Mouse (Mus musculus): ENCODE results near the gene Opn3. TPM values are rescaled to one million over a fixed set of nuclear protein-coding genes. Genes with fewer than 3 reads are reported as not detected.

Opn3 gene
- polyA plus RNA-seq (2016; fragmentation: Nextera tagmentation; extraction: Ambion mirVana): 12.7 and 15.1 TPM in 2 replicates

DNA sequence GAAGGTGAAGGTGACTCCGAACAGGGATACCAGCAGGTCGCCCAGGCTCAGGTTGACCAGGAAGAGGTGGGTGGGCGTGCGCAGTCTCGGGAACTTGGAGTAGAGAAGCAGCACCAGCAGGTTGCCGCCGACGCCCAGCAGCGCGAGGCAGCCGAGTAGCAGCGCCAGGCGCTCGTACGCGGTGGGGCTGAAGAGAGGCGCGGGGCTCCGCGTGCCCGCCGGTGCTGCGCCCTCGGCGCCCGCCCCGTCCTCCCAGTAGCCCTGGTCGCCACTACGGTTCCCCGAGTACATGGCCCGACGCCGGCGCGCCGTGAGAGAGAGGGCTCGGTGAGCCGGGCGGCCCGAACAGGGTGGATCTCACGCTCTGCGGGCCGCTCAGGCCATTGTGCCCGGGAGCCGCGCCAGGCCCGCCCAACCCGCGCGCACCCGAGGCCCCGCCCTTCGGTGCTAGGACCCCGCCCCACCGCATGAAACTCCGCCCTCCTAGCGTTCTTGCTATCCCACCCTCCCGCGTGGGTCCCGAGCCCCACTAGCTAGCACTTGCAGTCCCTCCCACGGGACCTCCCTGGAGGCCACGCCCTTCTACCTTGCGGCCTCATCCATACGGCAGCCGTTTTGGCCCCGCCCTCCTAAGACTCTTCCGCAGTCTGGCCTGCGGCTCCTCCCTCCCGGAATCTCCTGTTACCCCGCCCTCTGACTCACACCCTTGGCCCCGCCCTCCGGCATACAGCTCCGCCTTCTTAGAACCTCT lies at the start of gene Opn3, which contains the start of gene Chml:
Opn3 (minus strand) TSS at position 531 of the 751 bp plus-strand sequence.
Chml (minus strand) TSS at position 656 of the 751 bp plus-strand sequence.
- H3K27me3 ChIP-seq (ENCODE audit: poor library complexity, severe bottlenecking): no peaks in the 10 kb centered on the region; the same call in 1 of the 2 replicates
- H3K4me3 ChIP-seq: peak within 1 kb of the TSS; percentile 82
- peaks cover 12% of the 10 kb centered on the region for H3K36me3 ChIP-seq (replicated peaks)
- peak within 1 kb of the TSS; percentile 98 for H3K27ac ChIP-seq
- peaks cover 28% of the 10 kb centered on the region for H3K4me1 ChIP-seq
- WGBS: under 1% methylated on average over 62 of the region's 73 CpGs
- peak; percentile 98 for DNase-seq (ENCODE audit: extremely low spot score, low spot score)
- H3K9me3 ChIP-seq: no peaks in the 10 kb centered on the region

DNA sequence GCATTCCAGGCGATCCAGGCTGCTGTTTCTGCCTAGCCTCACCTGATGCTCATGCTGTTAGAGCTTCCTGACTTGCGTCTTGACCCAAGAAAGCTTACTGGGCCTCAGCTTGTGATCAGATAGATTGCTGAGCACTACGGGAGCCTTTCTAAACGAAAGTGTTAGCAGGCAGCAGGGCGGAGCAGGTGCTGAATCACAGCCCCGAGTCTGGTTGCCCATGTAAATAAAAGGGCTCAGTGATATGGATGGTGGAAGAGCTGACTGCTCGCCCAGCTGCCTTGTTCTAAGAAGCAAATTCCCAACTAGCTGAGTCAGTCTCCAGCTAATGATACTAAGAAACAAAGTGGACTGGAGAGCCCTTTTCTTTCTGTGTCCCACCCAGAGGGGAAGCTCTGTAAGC lies 33.2 kb upstream of the Opn3 start:
- WGBS: 62% methylated on average over 7 of the region's 7 CpGs
- no peaks in the 10 kb centered on the region for H3K9me3 ChIP-seq
- no peak overlapping the region for H3K27ac ChIP-seq

DNA sequence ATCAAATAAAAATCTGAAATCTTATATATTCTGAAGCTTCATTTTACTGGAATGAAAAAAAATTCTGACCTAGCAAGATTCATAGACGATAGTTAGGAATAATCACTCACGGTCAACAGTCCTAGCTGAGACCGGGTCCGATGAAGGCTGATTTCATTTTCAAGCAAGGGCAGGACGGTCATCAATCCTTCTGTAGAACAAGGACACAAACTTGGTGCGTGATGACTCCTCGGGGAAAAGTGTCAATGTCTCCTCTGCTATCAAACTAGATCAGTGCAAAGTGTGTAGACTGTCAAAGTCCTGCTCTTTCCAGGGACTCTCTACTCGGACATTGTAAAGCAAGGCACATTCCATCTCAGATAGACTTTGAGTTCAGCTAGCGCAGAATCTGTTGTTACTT lies 24.3 kb upstream of the Opn3 start:
- WGBS: 92% methylated on average over 9 of the region's 9 CpGs
- Histone ChIP-seq H3K9me3 (no peaks in the 10 kb centered on the region), H3K27ac (no peak overlapping the region), H3K27me3 (ENCODE audit: poor library complexity, severe bottlenecking) (no peaks in the 10 kb centered on the region), H3K4me1 (no peaks in the 10 kb centered on the region), H3K4me3 (no peak overlapping the region), H3K36me3 (replicated peaks) (no peaks in the 10 kb centered on the region)
- no peak for DNase-seq (ENCODE audit: extremely low spot score, low spot score)

More for the DNA sequence above, 33.2 kb upstream of the Opn3 start:
- no peak for DNase-seq (ENCODE audit: extremely low spot score, low spot score)
- Histone ChIP-seq H3K27me3 (ENCODE audit: poor library complexity, severe bottlenecking) (no peaks in the 10 kb centered on the region), H3K36me3 (replicated peaks) (no peaks in the 10 kb centered on the region), H3K4me3 (no peak overlapping the region), H3K4me1 (no peaks in the 10 kb centered on the region)

DNA sequence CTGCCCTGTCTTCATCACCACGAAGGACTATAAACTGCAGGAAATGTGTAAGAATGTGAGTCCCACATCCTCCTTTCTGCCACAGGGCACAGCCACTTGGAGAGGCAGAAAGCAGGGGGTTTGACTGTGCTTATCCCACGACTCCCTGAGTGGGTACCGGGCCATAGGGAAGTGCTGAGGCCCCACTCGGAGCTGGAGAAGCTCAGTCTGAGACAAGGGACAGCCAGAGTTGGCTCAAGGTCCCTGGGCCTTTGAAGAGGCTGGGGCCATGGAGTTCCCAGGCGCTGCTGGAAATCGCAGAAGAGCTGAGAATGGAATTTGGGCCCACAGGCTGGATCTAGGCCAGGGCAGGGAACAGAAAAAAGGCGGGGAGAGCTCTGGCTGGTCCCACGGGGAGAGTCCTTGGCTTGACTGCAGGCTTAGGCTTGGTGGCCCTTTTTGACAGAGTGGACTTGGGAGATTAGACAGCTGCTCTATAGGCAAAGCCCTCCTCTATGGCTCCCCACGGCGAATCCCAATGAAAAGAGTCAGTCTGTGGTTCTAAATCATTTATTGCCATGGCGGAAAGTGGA lies 19.8 kb upstream of the Opn3 start:
- Histone ChIP-seq H3K4me1 (no peaks in the 10 kb centered on the region), H3K4me3 (no peak overlapping the region), H3K27ac (no peak overlapping the region), H3K9me3 (no peaks in the 10 kb centered on the region), H3K27me3 (ENCODE audit: poor library complexity, severe bottlenecking) (no peaks in the 10 kb centered on the region), H3K36me3 (replicated peaks) (no peaks in the 10 kb centered on the region)
- no peak for DNase-seq (ENCODE audit: extremely low spot score, low spot score)
- WGBS: 83% methylated on average over 11 of the region's 11 CpGs

DNA sequence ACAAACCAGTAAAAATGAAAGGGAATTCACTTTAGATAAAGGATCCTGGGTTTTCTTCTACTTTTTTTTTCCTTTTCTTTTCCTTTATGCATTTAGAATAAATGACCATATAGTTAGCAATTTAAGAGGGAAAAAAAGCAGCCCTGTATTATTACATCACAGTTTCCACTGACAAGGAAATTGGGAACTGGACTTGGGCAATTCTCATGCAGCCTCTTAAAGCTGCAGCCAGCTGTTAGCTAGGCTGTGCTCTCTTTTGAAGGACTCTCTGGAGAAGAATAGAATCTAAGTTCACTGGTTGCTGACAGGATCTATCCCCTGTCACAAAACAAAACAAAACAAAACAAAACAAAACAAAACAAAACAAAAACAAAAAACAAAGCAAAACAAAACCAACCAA lies 15.4 kb upstream of the Opn3 start:
- Histone ChIP-seq H3K27ac (no peak overlapping the region), H3K9me3 (no peaks in the 10 kb centered on the region), H3K27me3 (ENCODE audit: poor library complexity, severe bottlenecking) (no peaks in the 10 kb centered on the region), H3K4me1 (no peaks in the 10 kb centered on the region), H3K4me3 (no peak overlapping the region), H3K36me3 (replicated peaks) (no peaks in the 10 kb centered on the region)
- DNase-seq (ENCODE audit: extremely low spot score, low spot score): no peak

- DNase-seq (ENCODE audit: extremely low spot score, low spot score): no peak
- H3K9me3 ChIP-seq: no peaks in the 10 kb centered on the region
- WGBS: 81% methylated on average over 5 of the region's 5 CpGs
- H3K4me3 ChIP-seq: no peak overlapping the region
- H3K36me3 ChIP-seq (replicated peaks): no peaks in the 10 kb centered on the region
- no peaks in the 10 kb centered on the region for H3K4me1 ChIP-seq
- H3K27ac ChIP-seq: no peak overlapping the region
- no peaks in the 10 kb centered on the region for H3K27me3 ChIP-seq (ENCODE audit: poor library complexity, severe bottlenecking)
These were observed 15.0 kb upstream of the Opn3 start for GRCm38 (mm10) chr1:175707599-175707998.

- H3K4me1 ChIP-seq: no peaks in the 10 kb centered on the region
- no peak overlapping the region for H3K4me3 ChIP-seq
- 83% methylated on average over 4 of the region's 4 CpGs for WGBS
- H3K36me3 ChIP-seq (replicated peaks): no peaks in the 10 kb centered on the region
- no peak overlapping the region for H3K27ac ChIP-seq
- no peaks in the 10 kb centered on the region for H3K9me3 ChIP-seq
- DNase-seq (ENCODE audit: extremely low spot score, low spot score): no peak
- no peaks in the 10 kb centered on the region for H3K27me3 ChIP-seq (ENCODE audit: poor library complexity, severe bottlenecking)
These were observed 8.6 kb upstream of the Opn3 start for GRCm38 (mm10) chr1:175701145-175701544.

DNA sequence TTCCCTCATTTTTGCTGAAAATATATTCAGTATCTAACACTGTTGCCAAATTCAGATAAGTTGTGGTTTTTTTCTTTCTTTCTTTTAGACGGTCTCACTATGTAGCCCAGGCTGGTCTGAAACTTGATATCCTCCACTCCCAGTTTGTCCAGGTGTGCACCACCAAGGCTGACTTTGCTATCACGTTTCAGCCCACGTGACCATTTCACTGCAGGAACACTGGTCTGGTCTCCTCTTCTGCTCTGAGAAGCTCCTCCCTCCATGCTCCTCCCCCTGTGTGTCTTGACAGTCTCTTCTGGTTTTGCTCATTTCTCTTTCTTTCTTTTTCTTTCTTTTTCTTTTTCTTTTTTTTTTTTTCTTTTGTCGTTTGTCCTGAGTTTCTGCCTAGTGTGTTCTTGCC lies 7.2 kb upstream of the Opn3 start:
- no peak for DNase-seq (ENCODE audit: extremely low spot score, low spot score)
- H3K27ac ChIP-seq: no peak overlapping the region
- no peak overlapping the region for H3K4me3 ChIP-seq
- no peaks in the 10 kb centered on the region for H3K36me3 ChIP-seq (replicated peaks)
- no peaks in the 10 kb centered on the region for H3K27me3 ChIP-seq (ENCODE audit: poor library complexity, severe bottlenecking)
- WGBS: 47% methylated on average over 4 of the region's 4 CpGs
- H3K9me3 ChIP-seq: no peaks in the 10 kb centered on the region
- no peaks in the 10 kb centered on the region for H3K4me1 ChIP-seq

DNA sequence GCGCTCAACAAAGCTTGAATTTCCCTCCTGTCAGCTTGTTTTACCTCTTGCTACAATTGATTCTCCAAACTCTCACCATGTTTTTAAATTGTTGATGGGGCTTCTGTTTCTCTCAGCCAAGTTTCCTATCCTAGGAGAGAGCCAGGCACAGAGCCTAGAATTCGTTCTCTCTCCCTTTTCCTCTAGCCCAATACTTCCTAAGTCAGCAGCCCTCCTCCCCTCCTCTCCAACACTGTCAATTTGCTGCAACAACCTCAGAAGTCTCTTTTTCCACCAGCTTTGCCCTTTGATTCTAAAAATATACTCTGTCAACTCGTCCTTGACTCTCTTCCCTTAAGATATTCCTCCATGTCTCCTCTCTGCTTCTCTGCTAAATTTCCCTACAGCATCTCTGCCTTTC lies 6.8 kb upstream of the Opn3 start:
- H3K9me3 ChIP-seq: no peaks in the 10 kb centered on the region
- 75% methylated on average over 3 of the region's 3 CpGs for whole genome bisulfite sequencing

GRCm38 (mm10) chr1:175698293-175698692 lies 5.7 kb upstream of the Opn3 start, which contains the start of gene Wdr64:
Gene Wdr64 (plus strand): TSS chr1:175698593.
- DNase-seq (ENCODE audit: extremely low spot score, low spot score): no peak
- Histone ChIP-seq H3K36me3 (replicated peaks) (no peaks in the 10 kb centered on the region), H3K27me3 (ENCODE audit: poor library complexity, severe bottlenecking) (no peaks in the 10 kb centered on the region; the same call in 1 of the 2 replicates), H3K4me3 (no peak within 1 kb of the TSS), H3K27ac (no peak within 1 kb of the TSS), H3K4me1 (peaks cover 3% of the 10 kb centered on the region; the same call in 1 of the 2 replicates), H3K9me3 (no peaks in the 10 kb centered on the region)
- WGBS: 75% methylated on average over 1 of the region's 1 CpGs

More for the DNA sequence above, 6.8 kb upstream of the Opn3 start:
- Histone ChIP-seq H3K27me3 (ENCODE audit: poor library complexity, severe bottlenecking) (no peaks in the 10 kb centered on the region), H3K4me3 (no peak overlapping the region), H3K27ac (no peak overlapping the region), H3K36me3 (replicated peaks) (no peaks in the 10 kb centered on the region), H3K4me1 (no peaks in the 10 kb centered on the region)
- no peak for DNase-seq (ENCODE audit: extremely low spot score, low spot score)

DNA sequence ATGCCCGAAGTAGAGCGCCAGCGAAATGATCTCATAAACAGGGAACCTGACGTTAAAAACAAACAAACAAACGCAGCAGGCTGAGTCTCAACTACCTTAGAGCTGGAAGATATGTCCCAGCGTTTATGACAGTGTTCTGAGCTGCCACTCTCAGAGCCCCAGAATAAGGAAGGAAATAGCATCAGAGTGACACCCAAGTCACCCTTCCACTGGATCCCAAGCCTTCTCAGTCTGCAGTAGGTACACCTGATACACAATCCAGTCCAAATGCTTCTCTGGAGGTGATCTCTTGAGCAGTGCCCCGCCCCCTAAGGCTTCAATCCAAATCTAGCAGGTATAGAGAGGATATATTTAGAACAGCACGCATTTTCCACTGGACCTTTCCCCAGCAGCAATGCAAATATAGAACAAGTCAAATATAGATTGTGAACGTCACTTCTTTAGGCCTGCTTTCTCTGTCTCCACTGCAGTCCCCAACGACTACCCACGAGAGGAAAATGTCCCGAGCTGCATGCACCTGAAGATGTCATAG lies 919 bp upstream of the Opn3 start:
- Histone ChIP-seq H3K27me3 (ENCODE audit: poor library complexity, severe bottlenecking) (no peaks in the 10 kb centered on the region; the same call in 1 of the 2 replicates), H3K4me1 (peaks cover 28% of the 10 kb centered on the region), H3K36me3 (replicated peaks) (peaks cover 1% of the 10 kb centered on the region; the same call in 1 of the 2 replicates), H3K27ac (peak overlapping the region; percentile 98; the same call in 1 of the 2 replicates), H3K9me3 (no peaks in the 10 kb centered on the region), H3K4me3 (peak overlapping the region; percentile 82)
- DNase-seq (ENCODE audit: extremely low spot score, low spot score): no peak
- WGBS: 55% methylated on average over 12 of the region's 12 CpGs

GRCm38 (mm10) chr1:175692997-175693361 lies 403 bp upstream of the Opn3 start:
- DNase-seq (ENCODE audit: extremely low spot score, low spot score): no peak
- Histone ChIP-seq H3K27ac (peak overlapping the region; percentile 98), H3K4me1 (peaks cover 28% of the 10 kb centered on the region), H3K27me3 (ENCODE audit: poor library complexity, severe bottlenecking) (no peaks in the 10 kb centered on the region; the same call in 1 of the 2 replicates), H3K36me3 (replicated peaks) (peaks cover 7% of the 10 kb centered on the region), H3K4me3 (peak overlapping the region; percentile 82), H3K9me3 (no peaks in the 10 kb centered on the region)
- WGBS: 2% methylated on average over 16 of the region's 17 CpGs

DNA sequence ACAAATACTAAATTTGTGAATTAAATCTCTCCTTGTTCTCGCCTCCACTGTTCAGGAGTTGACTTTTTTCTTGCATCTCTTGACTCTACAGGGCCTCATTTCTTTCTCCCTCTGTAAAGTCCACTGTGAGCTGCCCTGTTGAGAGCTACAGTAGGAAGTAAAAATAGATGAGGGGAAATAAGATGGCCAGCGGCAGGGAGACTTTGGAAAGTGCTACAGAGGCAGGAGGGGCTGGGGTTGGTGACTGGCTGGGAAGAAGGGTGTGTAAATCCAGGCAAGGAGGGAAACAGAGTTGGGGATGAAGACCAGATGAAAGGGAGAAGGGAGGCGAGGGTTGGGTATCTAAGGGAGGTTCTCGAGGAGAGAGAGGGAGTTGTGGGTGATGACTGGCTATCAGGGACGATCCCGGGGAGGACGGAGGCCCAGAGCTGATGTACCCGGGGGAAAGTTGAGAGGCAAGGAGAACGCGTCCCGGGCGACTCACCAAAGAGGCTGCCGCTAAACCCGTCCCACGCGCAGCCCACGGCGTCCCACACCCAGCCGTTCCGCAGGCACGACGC lies 810 bp downstream of the Opn3 start:
- WGBS: 1% methylated on average over 22 of the region's 22 CpGs
- peak overlapping the region; percentile 98 for H3K27ac ChIP-seq

More for the DNA sequence above, 810 bp downstream of the Opn3 start:
- Histone ChIP-seq H3K36me3 (replicated peaks) (peaks cover 19% of the 10 kb centered on the region), H3K27me3 (ENCODE audit: poor library complexity, severe bottlenecking) (no peaks in the 10 kb centered on the region; the same call in 1 of the 2 replicates), H3K4me3 (peak overlapping the region; percentile 82), H3K9me3 (no peaks in the 10 kb centered on the region), H3K4me1 (peaks cover 28% of the 10 kb centered on the region)
- no peak for DNase-seq (ENCODE audit: extremely low spot score, low spot score)

Measured in forebrain, embryonic 10.5 days (tissue).